Mouse (Mus musculus) lung, postnatal 4 days (tissue): Measurements from ENCODE around the gene Son.
A peak's percentile ranks its signal among the peaks of the same experiment; 100 is the strongest.
"Not testable (repeated sequence)": the region's sequence is repeated elsewhere in the genome, so short reads cannot be mapped to it uniquely, and the experiment has no call there.

ENCODE experiments used
- DNase-seq, 2 experiments: peaks; one replicate each; pipeline ENCODE4 v3.0.0; 2021

Gene Son

GRCm38 (mm10) chr16:91639636-91640035 lies 7.7 kb upstream of the Son start:
- DNase-seq, result no peak

GRCm38 (mm10) chr16:91640171-91640570 lies 7.1 kb upstream of the Son start:
- no peak for DNase-seq

- DNase-seq, result no peak
Observed at GRCm38 (mm10) chr16:91644901-91645300, 2.4 kb upstream of the Son start.

- not testable (repeated sequence) for DNase-seq
Observed at GRCm38 (mm10) chr16:91645420-91645819, 1.9 kb upstream of the Son start.

- DNase-seq, result no peak
Observed at GRCm38 (mm10) chr16:91645995-91646602, 1.2 kb upstream of the Son start.

- peak; percentile 95 to 97 for DNase-seq
Observed at GRCm38 (mm10) chr16:91646681-91647419, 456 bp upstream of the Son start, which contains the start of gene Gart. TSS of gene Gart (minus strand) at chr16:91646952.

GRCm38 (mm10) chr16:91648220-91648550 lies 879 bp downstream of the Son start:
- peak; percentile 87 to 89 for DNase-seq

GRCm38 (mm10) chr16:91649246-91649645 lies 1.9 kb downstream of the Son start:
- DNase-seq, result no peak

- no peak for DNase-seq
Observed at GRCm38 (mm10) chr16:91649781-91650180, 2.5 kb downstream of the Son start.

- DNase-seq, result no peak
Observed at GRCm38 (mm10) chr16:91652191-91652590, 4.9 kb downstream of the Son start.

- no peak for DNase-seq
Observed at GRCm38 (mm10) chr16:91655285-91655684, 8.0 kb downstream of the Son start.

- no peak for DNase-seq
Observed at GRCm38 (mm10) chr16:91657285-91657684, 10.0 kb downstream of the Son start.

GRCm38 (mm10) chr16:91658471-91658870 lies 11.2 kb downstream of the Son start:
- DNase-seq, result no peak

GRCm38 (mm10) chr16:91659798-91660197 lies 12.5 kb downstream of the Son start:
- DNase-seq, result no peak

- DNase-seq, result no peak
Observed at GRCm38 (mm10) chr16:91661397-91661796, 14.1 kb downstream of the Son start.

- no peak for DNase-seq
Observed at GRCm38 (mm10) chr16:91662336-91662735, 15.0 kb downstream of the Son start.

- DNase-seq, result no peak
Observed at GRCm38 (mm10) chr16:91663795-91664194, 16.5 kb downstream of the Son start.

- no peak for DNase-seq
Observed at GRCm38 (mm10) chr16:91674500-91674899, 27.2 kb downstream of the Son start.

- no peak for DNase-seq
Observed at GRCm38 (mm10) chr16:91678147-91678911, 31.0 kb downstream of the Son start.

- DNase-seq, result no peak
Observed at GRCm38 (mm10) chr16:91680656-91681055, 33.4 kb downstream of the Son start.

- DNase-seq, result no peak
Observed at GRCm38 (mm10) chr16:91685526-91685925, 38.2 kb downstream of the Son start.

GRCm38 (mm10) chr16:91686369-91686768 lies 39.1 kb downstream of the Son start:
- DNase-seq, result no peak

- no peak for DNase-seq
Observed at GRCm38 (mm10) chr16:91688023-91688618, 40.8 kb downstream of the Son start.
